Mouse (Mus musculus) liver, postnatal 0 days (tissue): ENCODE measurements around the gene Rtp2. TPM values are rescaled to one million over a fixed set of nuclear protein-coding genes. Genes with fewer than 3 reads are reported as not detected.
"Not testable (repeated sequence)": the region's sequence is repeated elsewhere in the genome, so short reads cannot be mapped to it uniquely, and the experiment has no call there.

Experiments used
- ATAC-seq: fragments of 200-750 bp; cut with Nextera tagmentation; 2 replicates; pipeline ENCODE4 v1.8.0; 2017; ENCODE audit warnings: mild to moderate bottlenecking, moderate library complexity
- DNase-seq: peaks from one replicate; pipeline ENCODE4 v3.0.0-alpha.2; 2016
- H3K27ac ChIP-seq: fragments of 300-500 bp; sonication (generic); 2 replicates; pipeline ENCODE4 v1.5.1; 2014; ENCODE audit warnings: antibody characterized with exemption, moderate library complexity, mild to moderate bottlenecking, low read depth
- H3K27me3 ChIP-seq: fragments of 300-500 bp; sonication (generic); 2 replicates; pipeline ENCODE4 v1.6.1; 2014; ENCODE audit warnings: low read length, control low read depth, mixed read lengths; ENCODE audit not compliant: insufficient read depth
- H3K36me3 ChIP-seq: fragments of 300-500 bp; sonication (generic); replicated peaks from 2 replicates; pipeline ENCODE4 v1.6.1; 2014; ENCODE audit warnings: mild to moderate bottlenecking, control low read depth, low read length, moderate library complexity, mixed read lengths; ENCODE audit not compliant: insufficient read depth
- H3K4me1 ChIP-seq: fragments of 300-500 bp; sonication (generic); 2 replicates; pipeline ENCODE4 v1.6.1; 2014; ENCODE audit warnings: antibody characterized with exemption, mild to moderate bottlenecking, control low read depth; ENCODE audit not compliant: insufficient read depth
- H3K4me2 ChIP-seq: fragments of 300-500 bp; sonication (generic); 2 replicates; pipeline ENCODE4 v1.6.1; 2014; ENCODE audit warnings: low read depth, mild to moderate bottlenecking, low read length, moderate library complexity, mixed read lengths
- H3K4me3 ChIP-seq: fragments of 300-500 bp; sonication (generic); 2 replicates; pipeline ENCODE4 v1.5.1; 2014; ENCODE audit warnings: low read depth, low read length
- H3K9ac ChIP-seq: fragments of 300-500 bp; sonication (generic); replicated peaks from 2 replicates; pipeline ENCODE4 v1.6.1; 2014; ENCODE audit warnings: mild to moderate bottlenecking, moderate library complexity
- H3K9me3 ChIP-seq: fragments of 300-500 bp; sonication (generic); 2 replicates; pipeline ENCODE4 v1.6.1; 2016; ENCODE audit warnings: mild to moderate bottlenecking, control low read depth, low read length, mixed read lengths
- CTCF ChIP-seq: sonication (generic); IDR thresholded peaks from 2 replicates; pipeline ENCODE4 v1.5.1; 2016; ENCODE audit warnings: antibody characterized with exemption, low read depth
- EP300 ChIP-seq: IDR thresholded peaks from 2 replicates; pipeline ENCODE4 v1.6.1; 2016; ENCODE audit warnings: antibody characterized with exemption, low read depth, mild to moderate bottlenecking
- WGBS: fragments of 180-500 bp; shearing (Covaris S2); extraction: QIAGEN DNeasy Blood & Tissue Kit; methylation state at CpG from one replicate; pipeline ENCODE4 v1.1.7; 2014; ENCODE audit not compliant: insufficient replicate concordance; 5-methylcytosine and 5-hydroxymethylcytosine counted together
- polyA plus RNA-seq: library from polyadenylated mRNA; unstranded; fragments of >200 nt; fragmentation: Nextera tagmentation; extraction: Ambion mirVana; gene quantifications from 2 replicates; pipeline ENCODE4 v1.2.1, GENCODE M21; 2015

Gene Rtp2
- polyA plus RNA-seq, 1 experiment from 2014 or later = not detected

DNA sequence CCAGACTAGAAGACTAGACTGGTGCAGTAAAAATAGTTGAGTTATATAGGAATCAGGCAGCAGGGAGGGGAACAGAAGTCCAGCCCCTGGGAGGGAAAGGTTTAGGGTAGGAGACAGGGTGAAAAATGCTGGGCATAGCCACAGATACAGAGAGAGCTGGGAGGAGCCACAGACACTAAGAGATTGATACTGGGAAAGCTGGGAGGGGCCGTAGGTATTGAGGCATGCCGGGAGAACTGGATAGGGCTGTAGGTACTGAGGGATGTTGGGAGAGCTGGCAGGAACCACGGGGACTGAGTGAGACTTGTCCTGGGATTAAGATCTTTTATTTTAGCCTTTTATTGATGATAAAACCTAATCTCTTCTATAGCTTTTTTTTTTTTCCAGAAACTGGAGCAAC, 18.8 kb downstream of the Rtp2 start:
- no peak overlapping the region for H3K4me3 ChIP-seq
- no peak overlapping the region for H3K27ac ChIP-seq
- DNase-seq = no peak
- 42% methylated on average over 3 of the region's 3 CpGs for WGBS
- H3K9me3 ChIP-seq = no peaks in the 10 kb centered on the region
- H3K27me3 ChIP-seq = no peaks in the 10 kb centered on the region
- no peak for ATAC-seq
- no peaks in the 10 kb centered on the region for H3K36me3 ChIP-seq
- H3K4me1 ChIP-seq = no peaks in the 10 kb centered on the region
- H3K4me2 ChIP-seq = no peak overlapping the region
- H3K9ac ChIP-seq = no peak overlapping the region
- TF ChIP-seq EP300 = no peak
- TF ChIP-seq CTCF = no peak

DNA sequence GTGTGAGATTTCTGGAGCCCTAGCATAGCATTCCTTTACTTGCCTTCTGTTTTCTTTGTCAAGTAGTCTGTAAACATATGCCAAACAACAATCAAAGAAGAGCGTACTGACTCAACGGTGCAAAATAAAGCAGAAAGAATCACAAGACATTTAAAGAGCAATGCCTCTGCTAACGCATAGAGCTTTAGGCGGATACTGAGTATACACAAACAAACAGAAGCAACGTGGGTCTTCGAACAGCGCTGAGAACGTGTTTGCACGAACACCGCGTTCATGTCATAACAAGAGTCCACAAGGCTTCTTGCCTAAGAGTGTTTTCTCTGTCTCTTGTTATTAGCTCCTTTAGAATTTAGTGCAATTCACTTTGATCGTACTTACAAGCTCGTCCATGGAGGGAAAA, 19.5 kb downstream of the Rtp2 start:
- no peaks in the 10 kb centered on the region for H3K4me1 ChIP-seq
- no peak for TF ChIP-seq EP300
- TF ChIP-seq CTCF = no peak
- 73% methylated on average over 13 of the region's 13 CpGs for WGBS

DNA sequence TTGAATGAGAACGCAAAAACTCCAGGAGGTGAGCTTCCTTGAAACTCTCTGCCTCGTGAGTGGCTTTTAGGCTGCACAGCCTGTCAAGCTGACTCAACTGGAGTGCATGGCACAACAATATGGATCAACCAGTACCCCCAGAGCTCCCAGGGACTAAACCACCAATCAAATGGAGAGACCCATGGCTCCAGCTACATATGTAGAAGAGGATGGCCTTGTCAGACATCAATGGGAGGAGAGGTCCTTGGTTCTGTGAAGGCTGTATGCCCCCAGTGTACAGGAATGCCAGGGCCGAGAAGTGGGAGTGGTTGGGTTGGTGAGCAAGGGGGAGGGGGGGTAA, 23.2 kb downstream of the Rtp2 start:
- not testable (repeated sequence) for H3K36me3 ChIP-seq, H3K4me2 ChIP-seq, H3K27me3 ChIP-seq, H3K4me1 ChIP-seq, H3K27ac ChIP-seq, DNase-seq, H3K9me3 ChIP-seq, ATAC-seq, H3K4me3 ChIP-seq, H3K9ac ChIP-seq
- WGBS = 66% methylated on average over 3 of the region's 3 CpGs

More for the DNA sequence above, 19.5 kb downstream of the Rtp2 start:
- Histone ChIP-seq H3K27ac (no peak overlapping the region), H3K9me3 (no peaks in the 10 kb centered on the region), H3K36me3 (no peaks in the 10 kb centered on the region), H3K27me3 (no peaks in the 10 kb centered on the region), H3K4me3 (no peak overlapping the region), H3K9ac (no peak overlapping the region), H3K4me2 (no peak overlapping the region)
- no peak for ATAC-seq
- DNase-seq = no peak

DNA sequence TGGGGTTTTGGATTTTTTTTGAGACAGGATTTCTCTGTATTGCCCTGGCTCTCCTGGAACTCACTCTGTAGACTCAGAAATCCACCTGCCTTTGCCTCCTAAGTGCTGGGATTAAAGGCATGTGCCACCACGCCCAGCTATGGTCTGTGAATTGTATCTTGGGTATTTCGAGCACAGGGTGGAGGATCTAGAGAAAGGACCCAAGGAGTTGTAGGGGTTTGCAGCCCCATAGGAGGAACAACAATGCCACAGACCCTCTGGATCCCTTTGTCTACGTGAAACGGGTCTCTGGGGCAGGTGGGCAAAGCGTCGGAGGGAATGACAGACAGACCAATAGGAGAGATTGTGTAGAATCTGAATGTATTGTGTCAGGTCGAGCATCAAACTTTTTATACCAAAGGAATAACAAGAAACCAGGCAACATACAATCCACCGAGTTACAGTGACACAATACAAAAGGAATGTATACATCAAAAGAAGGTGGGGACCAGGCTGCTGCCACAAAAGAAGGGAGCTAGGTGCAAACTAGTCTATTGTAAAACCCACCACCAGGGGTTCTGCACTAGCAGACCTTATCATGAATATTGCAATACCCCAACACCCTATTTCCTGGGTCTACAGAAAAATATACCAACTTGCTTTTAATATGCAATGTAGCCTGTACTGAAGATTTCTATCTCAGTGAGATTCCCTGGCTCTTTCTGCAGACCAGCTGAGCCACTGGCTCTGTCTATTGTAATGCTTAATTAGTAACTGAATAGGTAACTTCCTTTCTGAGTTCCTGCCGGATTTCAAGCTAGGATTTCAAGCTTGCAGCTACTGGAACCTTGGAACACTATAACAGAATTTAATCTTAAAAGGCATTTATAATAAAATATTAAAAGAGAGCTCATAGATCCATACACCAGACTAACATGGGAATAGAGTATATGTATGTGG, 23.8 kb downstream of the Rtp2 start:
- not testable (repeated sequence) for H3K4me1 ChIP-seq, DNase-seq, H3K4me3 ChIP-seq, H3K9me3 ChIP-seq, ATAC-seq, H3K9ac ChIP-seq, H3K27ac ChIP-seq, H3K36me3 ChIP-seq, H3K4me2 ChIP-seq, H3K27me3 ChIP-seq
- 76% methylated on average over 9 of the region's 9 CpGs for WGBS

DNA sequence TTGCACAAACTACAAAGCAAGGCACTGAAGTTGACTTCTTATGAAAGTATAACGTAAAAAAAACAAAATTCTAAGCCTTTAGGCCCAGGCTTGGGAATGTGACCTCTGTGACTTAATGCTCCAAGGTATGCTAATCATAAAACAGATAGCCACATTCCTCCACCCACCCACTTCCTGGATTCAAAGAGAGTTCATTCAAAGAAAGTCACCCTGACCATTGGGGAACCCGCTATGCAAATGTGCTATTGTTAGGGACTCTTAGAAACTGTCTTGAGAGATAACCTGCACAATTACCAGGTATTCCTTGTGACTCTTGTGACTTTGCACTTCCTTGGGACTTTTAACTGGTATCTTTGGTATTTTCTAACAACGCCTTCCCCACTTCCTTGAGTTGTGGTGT, 25.6 kb downstream of the Rtp2 start:
- H3K27me3 ChIP-seq, H3K4me2 ChIP-seq, H3K27ac ChIP-seq, ATAC-seq, H3K9me3 ChIP-seq, H3K4me1 ChIP-seq, DNase-seq, H3K4me3 ChIP-seq, H3K36me3 ChIP-seq, H3K9ac ChIP-seq: not testable (repeated sequence)
- WGBS = 77% methylated on average over 3 of the region's 3 CpGs

DNA sequence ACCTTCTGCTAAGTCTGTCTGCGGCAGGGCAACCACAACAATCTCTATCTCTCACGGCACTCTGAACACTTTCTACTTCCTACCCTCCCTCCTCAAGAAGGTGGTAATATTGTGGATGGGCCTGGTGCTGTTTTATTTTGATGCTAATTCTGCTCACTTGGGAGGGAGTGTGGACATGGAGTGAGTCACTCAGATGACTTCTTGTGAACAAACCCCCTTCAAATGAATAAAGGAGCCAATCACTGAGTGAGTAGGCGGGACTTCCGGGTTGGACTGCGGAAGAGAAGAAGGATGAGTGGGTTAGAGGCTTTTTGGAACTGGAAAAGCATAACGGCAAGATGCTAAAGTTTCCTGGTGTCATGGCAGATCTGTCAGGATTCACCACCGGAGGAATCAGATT, 30.8 kb downstream of the Rtp2 start:
- H3K4me3 ChIP-seq = no peak overlapping the region
- TF ChIP-seq EP300 (no peak), CTCF (no peak)
- WGBS = 78% methylated on average over 7 of the region's 7 CpGs

DNA sequence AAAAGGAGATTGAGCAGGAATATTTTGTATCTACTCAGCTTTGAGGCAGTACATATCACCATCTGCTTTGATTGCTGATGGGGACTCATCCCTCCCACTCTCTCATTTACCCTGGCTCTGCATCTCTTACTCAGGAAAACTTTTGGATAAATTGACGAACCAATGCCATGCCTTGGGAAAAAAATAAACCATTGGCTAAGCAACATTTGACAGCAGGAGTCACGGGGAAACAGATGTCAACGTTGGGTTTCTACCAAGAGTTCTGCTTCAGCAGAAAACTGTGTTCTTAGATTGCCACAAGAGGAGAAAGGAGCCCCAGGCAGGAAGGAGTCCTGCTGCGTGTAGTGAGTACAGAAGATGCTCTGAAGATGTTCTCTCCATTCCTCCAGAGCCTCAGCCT, 32.1 kb downstream of the Rtp2 start:
- ATAC-seq (no peak), DNase-seq (no peak)
- no peak overlapping the region for H3K27ac ChIP-seq
- no peak overlapping the region for H3K4me2 ChIP-seq
- peaks cover 10% of the 10 kb centered on the region; the same call in 1 of the 2 replicates for H3K4me1 ChIP-seq
- no peak overlapping the region for H3K4me3 ChIP-seq
- no peak overlapping the region for H3K9ac ChIP-seq
- H3K27me3 ChIP-seq = no peaks in the 10 kb centered on the region
- 68% methylated on average over 4 of the region's 4 CpGs for WGBS
- no peaks in the 10 kb centered on the region for H3K9me3 ChIP-seq
- H3K36me3 ChIP-seq = no peaks in the 10 kb centered on the region
- no peak for TF ChIP-seq CTCF
- TF ChIP-seq EP300 = no peak

More for the DNA sequence above, 30.8 kb downstream of the Rtp2 start:
- Histone ChIP-seq H3K9ac (no peak overlapping the region), H3K27me3 (no peaks in the 10 kb centered on the region), H3K4me1 (peaks cover 10% of the 10 kb centered on the region; the same call in 1 of the 2 replicates), H3K27ac (no peak overlapping the region), H3K4me2 (no peak overlapping the region), H3K9me3 (no peaks in the 10 kb centered on the region), H3K36me3 (no peaks in the 10 kb centered on the region)
- DNase-seq (no peak), ATAC-seq (no peak)
